Mouse (Mus musculus): Measurements from ENCODE around the gene Ankrd28.

DNA sequence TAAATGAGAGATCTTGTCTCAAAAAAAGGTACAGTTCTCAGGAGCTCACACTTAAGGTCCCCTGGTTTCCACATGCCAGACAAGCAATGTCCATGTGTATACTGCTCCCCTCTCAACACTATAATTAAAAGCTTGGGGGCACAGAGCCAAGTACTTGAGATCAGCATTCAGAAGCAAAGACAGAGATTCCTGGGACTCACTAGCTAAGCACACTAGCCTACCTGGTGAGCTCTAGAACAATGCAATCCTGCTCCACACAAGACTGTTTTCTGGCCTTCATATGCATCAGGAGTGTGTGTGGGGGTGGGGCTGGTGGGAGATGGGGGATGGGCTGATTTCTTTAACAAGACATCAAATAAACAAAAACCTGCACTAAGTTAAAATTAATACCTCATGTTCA lies 58.2 kb downstream of the Ankrd28 start:
- no peak for TF ChIP-seq POLR2A (IDR thresholded peaks at IDR 0.05; ENCODE audit: insufficient read depth, low read depth, low read length)
- no peak for TF ChIP-seq CTCF (IDR thresholded peaks at IDR 0.05)
- no peak for TF ChIP-seq EP300 (IDR thresholded peaks at IDR 0.05; ENCODE audit: insufficient read depth, low read depth, low read length)

Measured in heart, adult 2 months (tissue).